Mouse (Mus musculus) neural tube, embryonic 14.5 days (tissue): Measurements from ENCODE around the gene Junb. TPM values are rescaled to one million over a fixed set of nuclear protein-coding genes. Genes with fewer than 3 reads are reported as not detected.

Experiments
- ATAC-seq: fragments of 200-750 bp; cut with Nextera tagmentation; 2 replicates; pipeline ENCODE4 v1.8.0; 2017; ENCODE audit warnings: low read depth, mild to moderate bottlenecking, moderate TSS enrichment, moderate library complexity
- H3K27ac ChIP-seq: fragments of 300-500 bp; sonication (generic); 2 replicates; pipeline ENCODE4 v1.5.1; 2014; ENCODE audit warnings: low read depth, mild to moderate bottlenecking, control low read depth, low read length, moderate library complexity, mixed read lengths
- H3K27me3 ChIP-seq: fragments of 300-500 bp; sonication (generic); 2 replicates; pipeline ENCODE4 v1.6.1; 2014; ENCODE audit warnings: low read length; ENCODE audit not compliant: control insufficient read depth, insufficient read depth
- H3K36me3 ChIP-seq: fragments of 300-500 bp; sonication (generic); 2 replicates; pipeline ENCODE4 v1.6.1; 2014; ENCODE audit warnings: low read length, mixed read lengths; ENCODE audit not compliant: control insufficient read depth, insufficient read depth
- H3K4me1 ChIP-seq: fragments of 300-500 bp; sonication (generic); 2 replicates; pipeline ENCODE4 v1.6.1; 2014; ENCODE audit warnings: low read length; ENCODE audit not compliant: control insufficient read depth, insufficient read depth
- H3K4me2 ChIP-seq: fragments of 300-500 bp; sonication (generic); 2 replicates; pipeline ENCODE4 v1.6.1; 2014; ENCODE audit warnings: mild to moderate bottlenecking, low read depth, low read length, control low read depth
- H3K4me3 ChIP-seq: fragments of 300-500 bp; sonication (generic); 2 replicates; pipeline ENCODE4 v1.5.1; 2014; ENCODE audit warnings: low read depth, low read length, control low read depth, mixed read lengths
- H3K9ac ChIP-seq: fragments of 300-500 bp; sonication (generic); replicated peaks from 2 replicates; pipeline ENCODE4 v1.6.1; 2014; ENCODE audit warnings: low read depth, mild to moderate bottlenecking, control low read depth, low read length, mixed read lengths
- H3K9me3 ChIP-seq: fragments of 300-500 bp; sonication (generic); 2 replicates; pipeline ENCODE4 v1.6.1; 2016; ENCODE audit warnings: low read length; ENCODE audit not compliant: control insufficient read depth
- WGBS: fragments of 180-500 bp; shearing (Covaris S2); extraction: QIAGEN DNeasy Blood & Tissue Kit; methylation state at CpG from one replicate; pipeline ENCODE4 v1.1.7; 2014; 5-methylcytosine and 5-hydroxymethylcytosine counted together
- polyA plus RNA-seq: library from polyadenylated mRNA; unstranded; fragments of >200 nt; fragmentation: Nextera tagmentation; extraction: Ambion mirVana; gene quantifications from 2 replicates; pipeline ENCODE4 v1.2.1, GENCODE M21; 2014

Gene Junb
- polyA plus RNA-seq, 1 experiment from 2014 or later: 5.4 TPM

DNA sequence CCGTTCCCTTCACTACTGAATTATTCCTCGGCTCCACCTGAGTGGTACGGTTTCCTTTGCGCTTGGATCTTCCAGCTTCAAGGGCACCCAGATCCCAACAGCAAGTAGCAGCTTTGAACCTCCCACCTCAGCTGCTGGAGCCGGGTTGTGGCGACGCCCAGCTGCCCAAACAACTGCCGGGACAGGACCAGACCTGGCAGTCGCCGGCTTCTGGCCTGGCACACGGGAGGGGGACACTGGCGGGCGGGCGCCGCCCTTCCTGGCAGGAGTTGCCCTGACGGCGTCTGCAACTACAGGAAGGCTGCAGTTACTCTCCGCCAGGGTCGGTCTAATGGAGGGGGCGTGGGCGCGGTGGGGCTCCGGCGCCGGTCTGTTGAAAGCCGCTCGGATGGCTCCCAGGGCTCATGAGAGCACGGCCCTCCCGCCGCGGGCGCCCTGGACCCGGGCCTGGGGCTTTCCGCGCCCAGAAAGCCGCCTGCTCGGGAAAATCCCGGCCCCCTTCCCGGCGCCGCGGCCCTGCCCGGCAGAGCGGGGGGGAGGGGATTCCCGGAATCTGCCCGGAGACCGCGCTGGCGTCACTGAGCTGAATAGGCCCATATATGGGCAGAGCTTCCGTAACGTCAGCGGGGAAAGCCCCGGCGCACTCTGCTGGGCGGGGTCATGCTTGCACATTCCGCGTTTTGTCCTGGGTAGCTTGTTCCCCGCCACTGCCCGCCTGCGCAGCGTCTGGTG is 2.3 kb downstream of the Junb start:
- Histone ChIP-seq H3K9ac (peak overlapping the region; percentile 51), H3K4me3 (peak overlapping the region; percentile 50), H3K36me3 (peaks cover 24% of the 10 kb centered on the region), H3K27ac (peak overlapping the region; percentile 72), H3K27me3 (0 out of 2 replicates have a peak, but pooled peaks cover 4% of the 10 kb centered on the region), H3K4me2 (peak overlapping the region; percentile 100), H3K4me1 (peaks cover 42% of the 10 kb centered on the region), H3K9me3 (no peaks in the 10 kb centered on the region)
- WGBS: under 1% methylated on average over 58 of the region's 61 CpGs
- peak; percentile 79 for ATAC-seq

GRCm38 (mm10) chr8:84975434-84975833 is 3.1 kb downstream of the Junb start:
- H3K9ac ChIP-seq: no peak overlapping the region
- ATAC-seq: no peak
- no peaks in the 10 kb centered on the region for H3K9me3 ChIP-seq
- peaks cover 42% of the 10 kb centered on the region for H3K4me1 ChIP-seq
- H3K4me2 ChIP-seq: peak overlapping the region; percentile 100; the same call in 1 of the 2 replicates
- peak overlapping the region; percentile 72; the same call in 1 of the 2 replicates for H3K27ac ChIP-seq
- peaks cover 24% of the 10 kb centered on the region for H3K36me3 ChIP-seq
- WGBS: 33% methylated on average over 7 of the region's 7 CpGs
- 0 out of 2 replicates have a peak, but pooled peaks cover 4% of the 10 kb centered on the region for H3K27me3 ChIP-seq
- H3K4me3 ChIP-seq: no peak overlapping the region

- Histone ChIP-seq H3K36me3 (peaks cover 24% of the 10 kb centered on the region), H3K4me3 (no peak overlapping the region), H3K27ac (no peak overlapping the region), H3K4me2 (no peak overlapping the region), H3K9me3 (no peaks in the 10 kb centered on the region), H3K27me3 (0 out of 2 replicates have a peak, but pooled peaks cover 4% of the 10 kb centered on the region), H3K4me1 (peaks cover 41% of the 10 kb centered on the region), H3K9ac (no peak overlapping the region)
- no peak for ATAC-seq
- WGBS: 86% methylated on average over 8 of the region's 8 CpGs
These were observed 3.9 kb downstream of the Junb start for GRCm38 (mm10) chr8:84974543-84975142.

DNA sequence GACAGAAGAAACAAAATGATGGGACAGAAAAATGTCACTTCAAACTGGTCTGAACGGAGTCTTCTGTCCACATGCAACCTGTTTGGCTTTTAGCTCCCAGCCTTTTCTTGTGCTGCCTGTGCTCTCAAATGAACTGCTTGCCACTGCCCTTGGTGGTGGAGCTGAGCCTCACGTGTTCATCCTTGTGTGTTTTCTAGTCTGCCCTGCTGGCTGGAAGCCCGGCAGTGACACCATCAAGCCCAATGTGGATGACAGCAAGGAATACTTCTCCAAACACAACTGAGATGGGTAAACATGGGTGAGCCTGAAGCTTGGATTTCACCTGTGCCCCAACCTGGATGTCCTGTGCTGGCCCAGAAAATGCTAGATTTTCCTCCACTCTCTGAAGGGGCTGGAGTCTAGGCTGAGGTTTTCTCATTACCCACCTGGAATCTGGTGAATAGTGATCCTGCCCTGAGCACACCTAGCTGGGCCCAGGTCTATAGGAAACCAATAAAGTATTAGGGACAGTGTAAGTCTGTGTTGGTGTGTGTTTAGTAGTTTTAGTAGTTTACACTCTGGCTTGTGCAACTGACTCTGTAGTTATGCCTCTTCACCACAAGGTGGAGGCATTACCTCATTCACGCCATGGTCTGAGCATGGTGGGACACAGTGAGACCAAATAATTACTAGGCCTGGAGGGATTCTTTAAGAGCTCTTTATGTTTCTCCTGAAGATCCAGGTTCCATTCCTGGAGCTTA is 4.5 kb downstream of the Junb start:
- H3K9ac ChIP-seq: no peak overlapping the region
- H3K27ac ChIP-seq: no peak overlapping the region
- WGBS: 64% methylated on average over 4 of the region's 4 CpGs
- no peak overlapping the region for H3K4me3 ChIP-seq
- H3K36me3 ChIP-seq: peaks cover 24% of the 10 kb centered on the region
- no peaks in the 10 kb centered on the region for H3K9me3 ChIP-seq
- no peak for ATAC-seq
- peaks cover 38% of the 10 kb centered on the region for H3K4me1 ChIP-seq
- no peak overlapping the region for H3K4me2 ChIP-seq
- 0 out of 2 replicates have a peak, but pooled peaks cover 4% of the 10 kb centered on the region for H3K27me3 ChIP-seq

DNA sequence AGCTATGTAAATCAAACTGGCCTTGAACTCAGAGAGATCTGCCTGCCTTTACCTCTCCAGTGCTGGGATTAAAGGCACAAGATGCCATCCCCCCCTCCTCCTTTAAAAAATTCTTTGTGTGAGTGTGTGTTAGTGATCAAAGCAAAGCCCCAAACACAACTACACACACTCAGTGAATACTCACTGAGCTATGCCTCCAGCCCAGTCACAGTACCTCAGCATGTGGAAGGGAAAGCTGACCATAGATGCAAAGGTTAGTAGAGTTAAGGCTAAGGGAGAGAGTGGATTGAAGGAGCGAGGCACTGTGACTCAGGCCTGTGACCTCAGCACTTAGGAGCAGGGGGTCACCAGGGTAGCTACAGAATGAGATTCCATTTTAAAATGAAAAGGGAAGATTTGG is 5.4 kb downstream of the Junb start:
- Histone ChIP-seq H3K9me3 (no peaks in the 10 kb centered on the region), H3K4me3 (no peak overlapping the region), H3K9ac (no peak overlapping the region), H3K36me3 (peaks cover 24% of the 10 kb centered on the region), H3K4me2 (no peak overlapping the region), H3K4me1 (peaks cover 39% of the 10 kb centered on the region), H3K27me3 (0 out of 2 replicates have a peak, but pooled peaks cover 4% of the 10 kb centered on the region), H3K27ac (no peak overlapping the region)
- 100% methylated on average over 1 of the region's 1 CpGs for WGBS
- no peak for ATAC-seq

GRCm38 (mm10) chr8:84970913-84971312 is 7.6 kb downstream of the Junb start:
- H3K4me3 ChIP-seq: peak overlapping the region; percentile 80
- WGBS: 72% methylated on average over 5 of the region's 5 CpGs
- H3K36me3 ChIP-seq: peaks cover 24% of the 10 kb centered on the region
- H3K27ac ChIP-seq: no peak overlapping the region
- no peaks in the 10 kb centered on the region for H3K9me3 ChIP-seq
- H3K9ac ChIP-seq: peak overlapping the region; percentile 8; the same call in 1 of the 2 replicates
- no peak for ATAC-seq
- no peaks in the 10 kb centered on the region for H3K27me3 ChIP-seq
- H3K4me2 ChIP-seq: peak overlapping the region; percentile 90
- peaks cover 20% of the 10 kb centered on the region for H3K4me1 ChIP-seq

GRCm38 (mm10) chr8:84970135-84970790 is 8.3 kb downstream of the Junb start:
- H3K9me3 ChIP-seq: no peaks in the 10 kb centered on the region
- peak overlapping the region; percentile 74 for H3K27ac ChIP-seq
- ATAC-seq: no peak
- peak overlapping the region; percentile 90 for H3K4me2 ChIP-seq
- no peaks in the 10 kb centered on the region for H3K27me3 ChIP-seq
- WGBS: 9% methylated on average over 21 of the region's 21 CpGs
- H3K4me3 ChIP-seq: peak overlapping the region; percentile 80
- peaks cover 24% of the 10 kb centered on the region for H3K36me3 ChIP-seq
- H3K9ac ChIP-seq: peak overlapping the region; percentile 94
- H3K4me1 ChIP-seq: peaks cover 19% of the 10 kb centered on the region

GRCm38 (mm10) chr8:84969241-84970134 is 9.0 kb downstream of the Junb start, which contains the start of the genes Gm49661, Prdx2 and Rnaseh2a:
Gene Gm49661 (minus strand): TSS chr8:84969433.
Gene Prdx2 (plus strand): TSS chr8:84969587.
Gene Rnaseh2a (minus strand): TSS chr8:84969767.
- under 1% methylated on average over 56 of the region's 56 CpGs for WGBS
- H3K4me1 ChIP-seq: peaks cover 24% of the 10 kb centered on the region
- H3K36me3 ChIP-seq: peaks cover 24% of the 10 kb centered on the region
- peak within 1 kb of the TSS; percentile 94 for H3K9ac ChIP-seq
- ATAC-seq: peak; percentile 79
- H3K4me2 ChIP-seq: peak within 1 kb of the TSS; percentile 90
- H3K27ac ChIP-seq: peak within 1 kb of the TSS; percentile 74
- no peaks in the 10 kb centered on the region for H3K9me3 ChIP-seq
- H3K27me3 ChIP-seq: no peaks in the 10 kb centered on the region
- peak within 1 kb of the TSS; percentile 80 for H3K4me3 ChIP-seq
